Mouse (Mus musculus) lung, postnatal 0 days (tissue): ENCODE measurements around the gene Spock1.

Source experiments
- CTCF ChIP-seq: IDR thresholded peaks from 2 replicates; pipeline ENCODE4 v1.5.1; 2016; ENCODE audit warnings: antibody characterized with exemption, mild to moderate bottlenecking
- EP300 ChIP-seq: IDR thresholded peaks from 2 replicates; pipeline ENCODE4 v1.6.1; 2016; ENCODE audit warnings: antibody characterized with exemption, mild to moderate bottlenecking, control low read depth

GRCm38 (mm10) chr13:57796951-57797692, 111.0 kb downstream of the Spock1 start:
- TF ChIP-seq CTCF: no peak
- no peak for TF ChIP-seq EP300
